Mouse (Mus musculus) splenic B cell, adult 2 months (primary cell): ENCODE results near the gene Lrtm1.

Experiments used
- DNase-seq: peaks from one replicate; pipeline ENCODE4 v3.0.0-alpha.2; 2011; ENCODE audit warnings: low read depth, low spot score
- H3K27me3 ChIP-seq: 2 replicates; pipeline ENCODE4 v1.6.1; 2012; ENCODE audit warnings: mild to moderate bottlenecking, low read length, moderate library complexity, mixed read lengths; ENCODE audit not compliant: control insufficient read depth, poor library complexity, insufficient read depth, severe bottlenecking
- H3K36me3 ChIP-seq: 2 replicates; pipeline ENCODE4 v1.6.1; 2012; ENCODE audit warnings: mild to moderate bottlenecking, low read length, moderate library complexity, mixed read lengths; ENCODE audit not compliant: control insufficient read depth, poor library complexity, insufficient read depth, severe bottlenecking

Gene Lrtm1

GRCm38 (mm10) chr14:29061491-29061890 lies 43.5 kb downstream of the Lrtm1 start:
- DNase-seq: no peak
- Histone ChIP-seq H3K27me3 (no peaks in the 10 kb centered on the region), H3K36me3 (no peaks in the 10 kb centered on the region)

DNA sequence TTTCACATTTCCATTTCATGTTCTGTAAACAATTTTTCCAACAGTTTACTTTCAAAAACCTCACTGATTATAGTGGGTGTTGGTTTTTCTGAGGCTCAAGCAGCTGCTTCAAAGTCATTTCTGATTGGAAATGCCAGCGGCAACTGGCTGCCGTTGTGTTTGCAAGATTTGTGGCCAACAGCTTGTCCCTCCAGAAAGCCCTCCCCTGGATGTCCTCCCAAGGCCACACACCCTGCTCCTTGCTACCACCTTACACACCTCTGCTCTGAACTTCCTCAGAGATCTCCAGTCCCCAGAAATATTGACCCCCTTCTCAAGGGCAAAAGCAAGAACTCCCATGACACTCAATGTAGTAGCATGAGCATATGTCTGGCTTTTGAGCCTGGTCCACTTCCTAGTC lies 44.7 kb downstream of the Lrtm1 start:
- H3K27me3 ChIP-seq: no peaks in the 10 kb centered on the region
- no peaks in the 10 kb centered on the region for H3K36me3 ChIP-seq
- DNase-seq: no peak

- Histone ChIP-seq H3K27me3 (no peaks in the 10 kb centered on the region), H3K36me3 (no peaks in the 10 kb centered on the region)
- DNase-seq: no peak
Observed at GRCm38 (mm10) chr14:29073747-29074146, 55.7 kb downstream of the Lrtm1 start.

- no peaks in the 10 kb centered on the region for H3K27me3 ChIP-seq
- H3K36me3 ChIP-seq: no peaks in the 10 kb centered on the region
- no peak for DNase-seq
Observed at GRCm38 (mm10) chr14:29077418-29077817, 59.4 kb downstream of the Lrtm1 start.

DNA sequence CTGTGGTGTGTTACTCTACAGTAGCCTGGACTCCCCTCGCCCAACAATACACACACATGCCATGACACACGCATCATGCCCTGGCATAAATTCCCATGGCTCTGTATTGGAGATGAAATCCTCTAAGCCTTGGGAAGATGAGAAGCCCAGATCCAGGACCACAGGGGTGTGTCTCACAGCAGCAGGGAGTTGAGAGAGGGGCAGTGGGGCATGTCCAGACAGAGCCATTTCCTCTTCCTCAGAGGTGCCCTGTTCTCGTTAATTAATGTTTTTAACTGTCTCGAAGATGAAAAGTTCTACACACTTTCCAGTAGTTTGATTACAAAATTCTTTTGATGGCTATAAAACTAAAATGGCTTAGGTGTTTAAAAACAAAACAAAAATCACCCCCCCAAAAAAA lies 62.2 kb downstream of the Lrtm1 start:
- DNase-seq: no peak
- H3K36me3 ChIP-seq: no peaks in the 10 kb centered on the region
- no peaks in the 10 kb centered on the region for H3K27me3 ChIP-seq

DNA sequence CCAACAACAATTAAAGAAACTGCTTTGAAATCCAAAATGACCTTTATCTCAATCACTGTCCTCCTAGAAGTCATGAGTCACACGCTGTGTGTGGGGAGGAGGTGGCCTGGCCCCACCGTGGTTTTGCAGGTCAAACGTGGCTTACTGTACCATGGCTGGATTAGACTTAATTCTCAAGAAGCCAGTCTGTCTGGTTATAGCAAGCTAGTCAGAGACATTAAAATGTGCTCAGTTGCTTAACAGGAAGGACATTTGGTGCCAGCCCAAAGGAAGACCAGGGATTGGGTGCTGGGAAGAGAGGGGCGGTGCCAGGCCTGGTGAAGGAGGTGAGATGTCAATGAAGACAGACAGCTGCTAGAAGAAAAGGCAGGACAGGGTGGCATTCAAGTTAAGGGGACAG lies 62.6 kb downstream of the Lrtm1 start:
- Histone ChIP-seq H3K27me3 (no peaks in the 10 kb centered on the region), H3K36me3 (no peaks in the 10 kb centered on the region)
- DNase-seq: no peak

GRCm38 (mm10) chr14:29082171-29082570 lies 64.2 kb downstream of the Lrtm1 start:
- Histone ChIP-seq H3K27me3 (no peaks in the 10 kb centered on the region), H3K36me3 (no peaks in the 10 kb centered on the region)
- DNase-seq: no peak
